Mouse (Mus musculus): ENCODE results near the gene Olfr1511.
"Not testable (repeated sequence)": the region's sequence is repeated elsewhere in the genome, so short reads cannot be mapped to it uniquely, and the experiment has no call there.

The Olfr1511 gene

DNA sequence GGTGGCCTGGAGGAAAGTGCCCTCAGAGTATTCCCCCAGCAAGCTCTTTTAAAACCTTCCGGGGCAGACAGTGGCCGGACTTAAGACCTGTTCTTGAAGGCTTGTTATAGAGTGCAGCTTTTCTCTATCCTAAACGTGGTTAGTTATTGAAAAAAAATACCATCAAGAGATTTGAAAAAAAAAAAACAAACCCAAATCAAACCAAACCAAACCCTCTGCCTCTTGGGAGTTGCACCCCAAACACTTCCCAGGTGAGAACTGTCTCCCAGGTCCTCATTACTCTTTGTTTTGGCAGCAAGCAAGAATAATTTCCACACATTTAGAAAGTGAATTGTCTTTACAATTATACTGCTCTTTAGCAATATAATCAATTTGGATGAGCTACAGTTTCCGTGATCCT lies at the start of gene Olfr1511:
Gene Olfr1511, minus strand, starts transcription at position 101 of the 400 bp plus-strand sequence.
- DNase-seq, result no peak

DNA sequence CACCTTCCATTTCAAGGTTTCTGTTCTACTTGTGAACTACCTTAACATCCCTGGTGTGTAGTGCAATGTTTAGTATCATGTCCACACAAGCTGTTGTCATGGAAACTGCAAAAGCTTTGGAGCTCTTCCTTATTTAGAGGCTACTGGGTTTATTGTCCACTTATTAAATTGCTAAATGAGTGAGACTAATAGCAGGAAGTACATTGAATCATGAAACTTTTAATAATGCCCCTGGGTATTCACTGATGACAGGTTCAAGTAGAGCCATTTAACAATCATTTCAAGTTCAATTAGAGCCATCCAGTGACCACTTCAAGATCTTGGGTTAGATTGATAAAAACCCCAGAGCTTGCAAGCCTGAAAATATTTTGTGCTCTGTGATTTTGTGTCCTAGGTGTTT lies 45.5 kb upstream of the Olfr1511 start, which contains the start of gene Olfr1509:
Gene Olfr1509, plus strand, starts transcription at position 301 of the 400 bp plus-strand sequence.
- DNase-seq, result no peak

DNA sequence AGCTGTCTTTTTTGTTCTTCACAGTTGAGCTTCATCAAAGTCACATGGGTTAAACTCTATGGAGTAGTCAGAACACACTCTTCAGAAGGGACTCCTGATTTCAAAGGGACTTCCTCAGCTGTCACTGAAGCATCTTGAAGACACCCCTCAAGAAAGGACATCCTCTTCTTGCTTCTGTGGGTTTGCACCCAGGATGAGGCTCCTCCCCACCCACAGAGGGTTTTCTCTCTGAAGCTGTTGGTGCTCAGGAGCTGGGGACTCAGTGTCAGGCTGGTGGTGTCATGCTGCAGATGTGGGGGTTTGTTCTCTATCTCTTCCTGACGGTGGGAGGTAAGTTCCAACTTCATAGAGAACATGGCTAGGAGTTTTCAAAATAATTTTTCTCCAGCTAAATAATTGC lies 30.5 kb upstream of the Olfr1511 start:
- DNase-seq, result no peak

DNA sequence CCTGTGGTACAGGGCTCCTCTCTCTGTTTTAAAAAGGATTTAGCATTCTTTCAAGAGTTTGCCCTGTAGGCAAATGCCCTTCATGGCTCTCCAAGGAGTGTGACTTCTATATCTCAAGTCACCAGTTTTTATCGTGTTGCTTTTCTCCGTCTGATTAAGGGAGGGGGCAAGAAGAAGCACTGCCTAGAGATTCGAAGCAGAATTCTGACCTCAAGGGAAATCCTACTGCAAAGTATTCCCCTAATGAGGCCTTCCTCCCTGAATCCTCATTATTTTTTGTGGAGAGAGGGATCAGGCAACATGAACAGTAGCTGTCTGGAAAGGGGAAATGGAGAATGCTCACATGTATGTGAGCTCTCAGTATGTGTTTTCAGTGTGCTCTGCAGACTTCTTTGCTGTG lies 17.1 kb upstream of the Olfr1511 start, which contains the start of gene Olfr1510:
Gene Olfr1510, minus strand, starts transcription at position 101 of the 400 bp plus-strand sequence.
- DNase-seq, result no peak

DNA sequence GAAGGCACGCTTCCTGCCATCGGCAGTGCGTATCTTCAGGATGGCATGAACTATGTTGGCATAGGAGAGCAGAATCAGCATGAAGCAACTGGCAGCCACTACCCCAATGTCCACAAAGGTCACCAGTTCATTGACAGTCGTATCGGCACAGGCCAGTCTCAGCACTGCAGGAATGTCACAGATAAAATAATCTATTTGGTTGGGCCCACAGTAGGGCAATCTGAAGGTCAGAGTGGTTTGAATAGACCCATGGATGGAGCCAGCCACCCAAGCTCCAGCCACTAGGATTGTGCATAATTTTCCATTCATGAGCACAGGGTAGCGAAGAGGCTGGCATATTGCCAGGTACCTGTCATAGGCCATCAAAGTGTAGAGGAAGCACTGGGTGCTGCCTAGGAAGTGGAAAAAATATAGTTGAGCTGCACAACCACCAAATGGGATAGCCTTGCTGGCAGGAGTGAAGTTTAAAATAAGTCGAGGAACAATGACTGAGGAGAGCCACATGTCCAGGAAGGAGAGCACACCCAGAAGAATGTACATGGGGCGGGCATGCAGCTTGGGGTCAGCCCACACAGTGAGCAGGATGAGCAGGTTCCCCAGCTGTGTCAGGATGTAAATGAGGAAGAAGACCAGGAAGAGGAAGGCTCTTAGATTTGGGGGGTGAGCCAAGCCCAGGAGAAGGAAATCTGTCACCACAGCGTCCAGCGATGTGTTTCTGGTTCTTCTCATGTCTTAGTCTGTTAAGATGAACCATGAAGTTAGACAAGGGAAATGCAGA lies 13.2 kb upstream of the Olfr1511 start:
- not testable (repeated sequence) for DNase-seq

DNA sequence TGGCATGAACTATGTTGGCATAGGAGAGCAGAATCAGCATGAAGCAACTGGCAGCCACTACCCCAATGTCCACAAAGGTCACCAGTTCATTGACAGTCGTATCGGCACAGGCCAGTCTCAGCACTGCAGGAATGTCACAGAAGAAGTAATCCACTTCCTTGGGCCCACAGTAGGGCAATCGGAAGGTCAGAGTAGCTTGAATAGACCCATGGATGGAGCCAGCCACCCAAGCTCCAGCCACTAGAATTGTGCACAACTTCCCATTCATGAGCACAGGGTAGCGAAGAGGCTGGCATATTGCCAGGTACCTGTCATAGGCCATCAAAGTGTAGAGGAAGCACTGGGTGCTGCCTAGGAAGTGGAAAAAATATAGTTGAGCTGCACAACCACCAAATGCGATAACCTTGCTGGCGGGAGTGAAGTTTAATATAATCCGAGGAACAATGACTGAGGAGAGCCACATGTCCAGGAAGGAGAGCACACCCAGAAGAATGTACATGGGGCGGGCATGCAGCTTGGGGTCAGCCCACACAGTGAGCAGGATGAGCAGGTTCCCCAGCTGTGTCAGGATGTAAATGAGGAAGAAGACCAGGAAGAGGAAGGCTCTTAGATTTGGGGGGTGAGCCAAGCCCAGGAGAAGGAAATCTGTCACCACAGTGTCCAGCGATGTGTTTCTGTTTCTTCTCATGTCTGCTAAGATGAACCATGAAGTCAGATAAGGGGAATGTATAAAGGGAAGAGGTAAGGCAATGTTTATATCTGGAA lies 6.9 kb downstream of the Olfr1511 start:
- DNase-seq, result not testable (repeated sequence)

DNA sequence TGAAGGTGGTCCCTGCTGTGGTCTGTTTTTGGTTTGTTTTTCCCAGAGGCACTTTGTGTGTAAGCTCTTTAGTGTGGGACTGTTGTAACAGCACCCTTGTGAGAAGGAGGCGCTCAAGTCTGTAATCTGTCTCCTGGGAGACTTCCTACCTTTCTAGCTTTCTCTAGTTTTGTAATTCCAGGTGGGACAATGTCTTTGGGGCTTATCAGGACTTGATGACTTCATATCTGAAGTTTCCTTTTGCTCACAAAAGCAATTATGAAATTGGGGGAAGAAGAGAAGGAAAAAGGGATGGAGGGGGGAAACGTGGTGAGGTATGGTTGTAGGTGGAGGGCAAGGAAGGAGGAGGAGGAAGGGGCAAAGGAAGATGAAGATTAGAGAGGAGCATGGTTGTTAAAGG lies 18.1 kb downstream of the Olfr1511 start, which contains the start of gene Olfr1512:
Gene Olfr1512, minus strand, starts transcription at position 101 of the 400 bp plus-strand sequence.
- DNase-seq, result no peak

DNA sequence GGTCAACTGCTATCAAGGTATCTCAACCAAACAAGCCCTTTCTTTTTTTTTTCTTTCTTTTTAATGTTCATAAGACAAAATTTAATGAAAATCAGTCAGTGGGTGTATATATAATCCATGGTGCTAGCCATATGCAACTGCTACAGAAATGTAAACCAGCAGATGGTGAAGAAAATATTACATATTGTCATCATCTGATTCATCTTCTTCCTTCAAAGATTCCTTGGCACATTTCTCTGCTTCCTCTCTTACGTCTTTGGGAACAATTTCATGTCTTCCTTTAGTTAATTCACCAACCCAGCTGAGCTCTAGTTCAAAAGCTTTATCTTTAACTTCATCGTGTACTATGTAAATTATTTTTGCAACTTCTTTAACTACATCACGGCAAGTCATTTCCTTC lies 28.4 kb downstream of the Olfr1511 start:
- DNase-seq, result no peak

DNA sequence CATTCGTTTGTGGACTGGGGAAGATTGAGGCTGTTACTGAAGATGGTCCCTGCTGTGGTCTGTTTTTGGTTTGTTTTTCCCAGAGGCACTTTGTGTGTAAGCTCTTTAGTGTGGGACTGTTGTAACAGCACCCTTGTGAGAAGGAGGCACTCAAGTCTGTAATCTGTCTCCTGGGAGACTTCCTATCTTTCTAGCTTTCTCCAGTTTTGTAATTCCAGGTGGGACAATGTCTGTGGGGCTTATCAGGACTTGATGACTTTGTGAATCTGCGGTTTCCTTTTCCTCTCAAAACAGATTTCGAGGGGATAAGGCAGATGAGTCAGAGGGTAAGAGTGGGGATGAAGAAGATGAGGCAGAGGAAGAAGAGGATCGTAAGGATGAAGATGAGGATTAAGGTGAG lies 40.9 kb downstream of the Olfr1511 start, which contains the start of gene Olfr1513:
Gene Olfr1513, minus strand, starts transcription at position 101 of the 400 bp plus-strand sequence.
- no peak for DNase-seq

Measured in spleen, adult 18-20 months (tissue).